Mouse (Mus musculus) heart, embryonic 15.5 days (tissue): Measurements from ENCODE around the gene Gemin4. TPM values are rescaled to one million over a fixed set of nuclear protein-coding genes. Genes with fewer than 3 reads are reported as not detected.

ENCODE experiments used
- ATAC-seq: fragments of 200-750 bp; cut with Nextera tagmentation; replicated peaks from 2 replicates; pipeline ENCODE4 v1.8.0; 2017; ENCODE audit warnings: low read depth, moderate TSS enrichment; ENCODE audit not compliant: insufficient number of reproducible peaks, insufficient read depth, low FRiP score
- H3K27ac ChIP-seq: fragments of 300-500 bp; sonication (generic); 2 replicates; pipeline ENCODE4 v1.5.1; 2015; ENCODE audit warnings: mild to moderate bottlenecking, inconsistent platforms
- H3K27me3 ChIP-seq: fragments of 300-500 bp; sonication (generic); 2 replicates; pipeline ENCODE4 v1.6.1; 2015; ENCODE audit warnings: inconsistent platforms
- H3K36me3 ChIP-seq: fragments of 300-500 bp; sonication (generic); 2 replicates; pipeline ENCODE4 v1.6.1; 2015; ENCODE audit warnings: mild to moderate bottlenecking, inconsistent platforms
- H3K4me1 ChIP-seq: fragments of 300-500 bp; sonication (generic); replicated peaks from 2 replicates; pipeline ENCODE4 v1.6.1; 2015; ENCODE audit warnings: inconsistent platforms
- H3K4me2 ChIP-seq: fragments of 300-500 bp; sonication (generic); 2 replicates; pipeline ENCODE4 v1.6.1; 2015; ENCODE audit warnings: inconsistent platforms, mild to moderate bottlenecking, moderate library complexity
- H3K4me3 ChIP-seq: fragments of 300-500 bp; sonication (generic); 2 replicates; pipeline ENCODE4 v1.5.1; 2015; ENCODE audit warnings: mild to moderate bottlenecking, inconsistent platforms
- H3K9ac ChIP-seq: fragments of 300-500 bp; sonication (generic); 2 replicates; pipeline ENCODE4 v1.6.1; 2015; ENCODE audit warnings: mild to moderate bottlenecking, inconsistent platforms
- H3K9me3 ChIP-seq: fragments of 300-500 bp; sonication (generic); replicated peaks from 2 replicates; pipeline ENCODE4 v1.6.1; 2016; ENCODE audit warnings: inconsistent platforms
- WGBS: fragments of 180-500 bp; shearing (Covaris S2); methylation state at CpG from one replicate; pipeline ENCODE4 v1.1.7; 2015; ENCODE audit warnings: mixed read lengths; 5-methylcytosine and 5-hydroxymethylcytosine counted together
- polyA plus RNA-seq: library from polyadenylated mRNA; unstranded; fragments of >200 nt; fragmentation: Nextera tagmentation; extraction: Ambion mirVana; gene quantifications from 2 replicates; pipeline ENCODE4 v1.2.1, GENCODE M21; 2015

The Gemin4 gene
- polyA plus RNA-seq, 1 experiment from 2014 or later = 15.1 TPM

DNA sequence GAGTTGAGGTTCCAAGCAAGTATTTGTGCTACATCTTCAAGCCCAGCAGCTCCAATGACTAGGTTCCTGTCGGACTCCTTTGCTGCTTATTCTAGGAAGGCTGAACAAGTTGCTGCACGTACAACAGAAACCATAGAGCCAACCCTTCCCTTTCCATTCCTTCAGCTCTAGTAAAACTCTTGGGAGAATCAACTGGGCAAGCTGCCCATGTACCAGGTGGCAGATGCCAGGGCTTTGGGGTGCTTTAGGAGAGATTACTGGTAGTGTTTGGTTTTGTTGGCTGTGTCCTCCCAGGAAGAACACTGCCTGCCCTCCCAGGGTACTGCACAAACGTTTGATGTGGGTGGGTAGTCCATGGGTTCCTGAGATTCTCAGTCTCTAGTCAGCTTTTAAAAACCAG, 34.6 kb upstream of the Gemin4 start:
- Histone ChIP-seq H3K4me2 (no peak overlapping the region), H3K27me3 (no peaks in the 10 kb centered on the region), H3K27ac (no peak overlapping the region), H3K4me1 (0 out of 2 replicates have a peak, but pooled peaks cover 3% of the 10 kb centered on the region), H3K4me3 (no peak overlapping the region), H3K36me3 (peaks cover 35% of the 10 kb centered on the region; the same call in 1 of the 2 replicates), H3K9me3 (no peaks in the 10 kb centered on the region), H3K9ac (no peak overlapping the region)
- no peak for ATAC-seq
- 56% methylated on average over 3 of the region's 3 CpGs for WGBS

DNA sequence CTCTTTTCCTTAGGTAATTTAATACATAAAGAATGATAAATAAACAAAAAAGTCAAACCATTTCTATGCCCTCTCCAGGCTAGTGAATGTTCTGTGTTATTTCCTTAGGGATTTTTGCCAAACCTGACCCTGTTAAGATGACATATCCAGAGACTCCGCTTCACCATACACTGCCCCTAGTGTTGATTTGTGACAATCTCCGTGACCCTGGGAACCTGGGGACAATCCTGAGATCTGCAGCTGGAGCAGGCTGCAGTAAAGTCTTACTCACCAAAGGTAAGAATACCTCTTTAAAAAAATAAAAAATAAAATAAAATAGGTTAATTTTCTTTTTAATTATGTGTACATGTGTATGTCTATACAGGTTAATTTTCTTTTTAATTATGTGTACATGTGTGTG, 29.8 kb upstream of the Gemin4 start:
- ATAC-seq = no peak
- Histone ChIP-seq H3K9me3 (no peaks in the 10 kb centered on the region), H3K4me3 (no peak overlapping the region), H3K4me1 (peaks cover 15% of the 10 kb centered on the region), H3K4me2 (no peak overlapping the region), H3K9ac (no peak overlapping the region), H3K27me3 (no peaks in the 10 kb centered on the region), H3K36me3 (peaks cover 35% of the 10 kb centered on the region; the same call in 1 of the 2 replicates), H3K27ac (no peak overlapping the region)
- WGBS = 49% methylated on average over 2 of the region's 2 CpGs

DNA sequence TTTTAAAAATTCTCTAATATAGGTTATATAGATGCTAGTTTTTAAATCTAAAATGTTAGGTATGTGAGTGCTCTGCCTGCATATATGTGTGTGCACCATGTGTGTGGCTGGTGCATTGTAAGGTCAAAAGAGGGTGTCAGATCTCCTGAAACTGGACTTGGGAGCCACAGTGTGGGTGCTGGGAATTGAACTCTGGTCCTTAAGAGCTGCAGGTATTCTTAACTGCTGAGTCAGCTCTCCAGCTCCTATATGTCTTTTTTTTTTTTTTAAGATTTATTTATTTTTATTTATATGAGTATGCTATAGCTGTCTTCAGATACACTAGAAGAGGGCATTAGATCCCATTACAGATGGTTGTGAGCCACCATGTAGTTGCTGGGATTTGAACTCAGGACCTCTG, 29.0 kb upstream of the Gemin4 start:
- H3K4me3 ChIP-seq = no peak overlapping the region
- H3K4me1 ChIP-seq = peaks cover 15% of the 10 kb centered on the region
- H3K9me3 ChIP-seq = no peaks in the 10 kb centered on the region
- ATAC-seq = no peak
- H3K27ac ChIP-seq = no peak overlapping the region
- H3K4me2 ChIP-seq = no peak overlapping the region
- peaks cover 34% of the 10 kb centered on the region; the same call in 1 of the 2 replicates for H3K36me3 ChIP-seq
- H3K27me3 ChIP-seq = no peaks in the 10 kb centered on the region
- no peak overlapping the region for H3K9ac ChIP-seq

DNA sequence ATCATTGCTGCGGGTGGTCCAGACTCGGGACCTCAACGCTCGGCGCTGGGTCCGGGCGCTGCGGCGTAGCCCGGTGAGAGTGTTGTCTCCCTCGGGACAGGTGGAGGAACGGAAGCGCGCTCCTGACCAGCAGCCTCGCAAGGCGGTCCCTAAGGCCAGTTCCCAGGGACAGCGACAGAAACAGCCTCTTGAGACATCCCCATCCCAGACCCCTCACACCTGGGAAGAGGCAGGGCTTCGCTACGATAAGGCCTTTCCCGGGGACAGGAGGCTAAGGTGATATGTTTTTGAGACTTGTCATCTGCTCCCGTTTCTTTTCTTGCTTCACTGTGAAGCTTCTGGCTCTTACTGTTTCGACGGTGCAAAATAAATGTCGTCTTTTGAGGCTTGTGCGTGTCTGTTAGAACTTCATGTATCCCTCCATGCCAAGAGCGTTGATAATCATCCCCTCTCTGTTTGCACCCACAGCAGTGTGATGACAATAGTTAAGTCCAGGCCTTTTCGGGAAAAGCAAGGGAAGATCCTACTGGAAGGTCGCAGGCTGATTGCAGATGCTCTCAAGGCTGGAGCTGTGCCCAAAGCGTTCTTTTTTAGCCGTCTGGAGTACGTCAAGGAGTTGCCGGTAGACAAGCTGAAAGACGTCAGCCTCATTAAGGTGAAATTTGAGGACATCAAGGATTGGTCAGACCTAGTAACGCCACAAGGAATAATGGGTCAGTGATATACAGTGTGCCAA, 26.5 kb upstream of the Gemin4 start:
- no peak for ATAC-seq
- H3K27ac ChIP-seq = peak overlapping the region; percentile 81

DNA sequence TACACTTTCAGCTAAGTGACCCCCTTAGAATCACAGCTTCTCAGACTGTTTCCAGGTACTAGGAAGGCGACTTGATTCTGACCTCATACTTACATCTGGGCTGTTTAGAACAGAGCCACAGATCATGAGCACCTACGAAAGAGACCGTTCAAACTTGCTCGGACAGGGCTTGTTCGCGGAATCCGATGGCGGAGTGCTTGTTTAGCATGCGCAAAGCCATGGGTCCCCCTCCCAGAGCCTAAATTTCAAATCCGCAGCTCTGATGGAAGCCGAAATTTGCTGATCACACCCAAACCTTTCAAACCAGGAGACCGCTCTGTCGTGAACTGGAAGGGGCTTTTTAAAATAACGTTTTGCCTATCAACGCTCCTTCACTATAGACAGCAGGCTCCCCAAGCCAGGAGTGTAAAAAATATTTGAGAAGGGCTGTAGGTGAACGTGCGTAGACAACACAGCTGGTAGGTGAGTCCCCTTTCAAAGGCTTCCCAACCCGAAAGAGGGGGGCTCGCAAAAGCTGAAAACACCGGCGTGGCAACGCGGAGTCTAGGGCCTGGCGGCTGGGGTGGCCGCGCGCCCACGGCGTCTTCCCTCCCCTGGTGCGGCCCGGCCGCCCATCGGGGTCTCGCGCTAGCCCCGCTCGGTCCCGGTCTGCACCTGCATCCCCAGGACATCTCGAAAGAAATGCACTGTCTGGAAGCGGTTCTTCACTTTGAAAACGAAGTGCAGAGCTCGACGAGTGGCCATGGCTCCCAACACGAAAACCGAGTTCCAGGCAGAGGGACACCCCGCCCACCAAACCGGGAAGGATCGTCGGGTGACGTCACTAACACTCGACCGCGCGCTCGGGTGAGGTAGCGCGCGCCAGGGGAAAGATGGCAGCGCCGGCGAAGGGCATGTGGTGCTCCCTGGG, 25.7 kb upstream of the Gemin4 start, which contains the start of the genes Mrm3 and Glod4:
Gene Mrm3, plus strand, starts transcription at position 815 of the 910 bp plus-strand sequence.
Gene Glod4, minus strand, starts transcription at position 825 of the 910 bp plus-strand sequence.
- Histone ChIP-seq H3K36me3 (peaks cover 22% of the 10 kb centered on the region), H3K9me3 (no peaks in the 10 kb centered on the region), H3K4me2 (peak within 1 kb of the TSS; percentile 64), H3K4me3 (peak within 1 kb of the TSS; percentile 89), H3K9ac (peak within 1 kb of the TSS; percentile 89), H3K27ac (peak within 1 kb of the TSS; percentile 81), H3K4me1 (peaks cover 15% of the 10 kb centered on the region), H3K27me3 (no peaks in the 10 kb centered on the region)
- ATAC-seq = peak; percentile 93
- WGBS = 0% methylated on average over 61 of the region's 61 CpGs

More for the DNA sequence above, 26.5 kb upstream of the Gemin4 start:
- H3K4me3 ChIP-seq = peak overlapping the region; percentile 89
- peak overlapping the region; percentile 64 for H3K4me2 ChIP-seq
- H3K36me3 ChIP-seq = peaks cover 29% of the 10 kb centered on the region
- 2% methylated on average over 34 of the region's 34 CpGs for WGBS
- peak overlapping the region; percentile 89 for H3K9ac ChIP-seq
- H3K9me3 ChIP-seq = no peaks in the 10 kb centered on the region
- H3K4me1 ChIP-seq = peaks cover 15% of the 10 kb centered on the region
- H3K27me3 ChIP-seq = no peaks in the 10 kb centered on the region

DNA sequence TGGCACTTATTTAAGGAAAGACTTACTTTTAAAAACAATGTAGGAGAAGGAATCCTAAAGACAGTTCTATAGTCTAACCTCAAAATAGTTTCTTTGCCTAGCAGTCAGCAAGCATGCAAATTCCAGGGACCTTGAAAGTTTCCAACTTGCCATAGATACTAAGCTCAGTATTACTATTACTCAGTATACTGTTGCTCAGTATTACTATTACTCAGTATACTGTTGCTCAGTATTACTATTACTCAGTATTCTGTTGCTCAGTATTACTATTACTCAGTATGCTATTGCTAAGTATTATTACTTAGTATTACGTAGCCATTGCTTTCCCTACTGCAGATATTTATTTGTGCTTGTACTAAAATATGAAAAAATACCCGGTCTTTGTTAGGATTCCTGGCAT, 22.3 kb upstream of the Gemin4 start:
- ATAC-seq = no peak
- H3K4me1 ChIP-seq = peaks cover 12% of the 10 kb centered on the region
- no peaks in the 10 kb centered on the region for H3K9me3 ChIP-seq
- no peak overlapping the region for H3K4me3 ChIP-seq
- 92% methylated on average over 2 of the region's 2 CpGs for WGBS
- H3K9ac ChIP-seq = no peak overlapping the region
- no peaks in the 10 kb centered on the region for H3K27me3 ChIP-seq
- no peak overlapping the region for H3K27ac ChIP-seq
- H3K36me3 ChIP-seq = peaks cover 34% of the 10 kb centered on the region
- H3K4me2 ChIP-seq = no peak overlapping the region

DNA sequence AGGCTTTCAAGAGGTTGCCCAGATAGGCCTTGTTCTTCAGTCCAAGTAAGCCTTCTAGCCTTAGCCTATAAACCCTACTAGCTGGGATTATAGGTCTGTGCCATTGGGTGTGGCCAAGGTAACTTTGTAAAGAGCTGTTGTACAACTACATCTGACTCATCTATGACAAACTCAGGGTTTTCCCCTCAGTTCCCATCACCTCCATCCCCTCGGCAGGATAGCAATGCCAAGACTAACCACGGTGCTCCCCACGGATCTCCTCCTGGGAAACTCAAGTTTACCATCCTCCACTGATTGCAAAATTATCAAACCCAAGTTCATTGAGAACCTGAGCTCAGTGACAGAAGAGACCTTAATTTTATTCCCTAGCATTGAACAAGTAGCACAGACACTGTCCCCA, 18.7 kb upstream of the Gemin4 start:
- Histone ChIP-seq H3K4me2 (no peak overlapping the region), H3K27ac (no peak overlapping the region), H3K27me3 (no peaks in the 10 kb centered on the region), H3K36me3 (peaks cover 62% of the 10 kb centered on the region), H3K9ac (no peak overlapping the region), H3K4me3 (no peak overlapping the region), H3K4me1 (no peaks in the 10 kb centered on the region), H3K9me3 (no peaks in the 10 kb centered on the region)
- 90% methylated on average over 3 of the region's 3 CpGs for WGBS
- no peak for ATAC-seq

DNA sequence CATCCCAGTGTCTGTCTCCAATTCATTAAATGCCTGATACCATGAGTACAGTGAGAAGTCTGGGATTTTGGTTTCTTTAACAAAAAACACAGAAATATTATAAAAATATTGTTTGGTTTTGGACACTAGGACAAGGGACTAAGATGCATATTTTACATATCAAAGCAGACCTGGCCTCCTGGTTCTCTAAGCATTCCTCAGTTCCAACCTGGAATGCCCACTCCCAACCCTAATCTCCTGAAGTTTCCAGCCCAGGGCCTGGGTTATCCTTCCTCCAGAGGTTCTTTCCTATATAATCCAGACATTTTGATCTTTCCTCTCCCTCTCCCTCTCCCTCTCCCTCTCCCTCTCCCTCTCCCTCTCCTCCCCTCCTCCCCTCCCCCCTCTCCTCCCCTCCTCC, 7.6 kb upstream of the Gemin4 start:
- Histone ChIP-seq H3K9me3 (no peaks in the 10 kb centered on the region), H3K36me3 (peaks cover 36% of the 10 kb centered on the region), H3K4me1 (no peaks in the 10 kb centered on the region), H3K27me3 (no peaks in the 10 kb centered on the region), H3K4me3 (no peak overlapping the region), H3K4me2 (no peak overlapping the region), H3K27ac (no peak overlapping the region), H3K9ac (no peak overlapping the region)
- ATAC-seq = no peak

DNA sequence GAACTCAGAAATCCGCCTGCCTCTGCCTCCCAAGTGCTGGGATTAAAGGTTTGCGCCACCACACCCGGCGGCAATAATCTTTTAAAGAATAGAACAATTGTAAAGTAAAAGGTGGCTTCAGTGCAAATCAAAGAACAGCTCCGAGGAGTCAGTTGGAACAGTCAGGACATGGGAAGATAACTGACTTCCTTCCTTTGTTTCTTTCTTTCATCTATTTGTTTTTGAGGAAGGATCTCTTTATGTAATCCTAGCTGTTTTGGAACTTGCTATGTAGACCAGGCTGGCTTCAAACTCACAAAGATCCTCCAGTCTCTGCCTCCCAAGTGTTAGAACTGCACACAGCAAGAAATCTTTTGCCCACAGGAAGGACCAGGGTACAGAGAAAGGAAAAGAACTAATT, 7.2 kb upstream of the Gemin4 start:
- Histone ChIP-seq H3K36me3 (peaks cover 39% of the 10 kb centered on the region), H3K9ac (no peak overlapping the region), H3K4me3 (no peak overlapping the region), H3K27me3 (no peaks in the 10 kb centered on the region), H3K27ac (no peak overlapping the region), H3K4me1 (no peaks in the 10 kb centered on the region), H3K4me2 (no peak overlapping the region), H3K9me3 (no peaks in the 10 kb centered on the region)
- 80% methylated on average over 5 of the region's 5 CpGs for WGBS
- ATAC-seq = no peak

DNA sequence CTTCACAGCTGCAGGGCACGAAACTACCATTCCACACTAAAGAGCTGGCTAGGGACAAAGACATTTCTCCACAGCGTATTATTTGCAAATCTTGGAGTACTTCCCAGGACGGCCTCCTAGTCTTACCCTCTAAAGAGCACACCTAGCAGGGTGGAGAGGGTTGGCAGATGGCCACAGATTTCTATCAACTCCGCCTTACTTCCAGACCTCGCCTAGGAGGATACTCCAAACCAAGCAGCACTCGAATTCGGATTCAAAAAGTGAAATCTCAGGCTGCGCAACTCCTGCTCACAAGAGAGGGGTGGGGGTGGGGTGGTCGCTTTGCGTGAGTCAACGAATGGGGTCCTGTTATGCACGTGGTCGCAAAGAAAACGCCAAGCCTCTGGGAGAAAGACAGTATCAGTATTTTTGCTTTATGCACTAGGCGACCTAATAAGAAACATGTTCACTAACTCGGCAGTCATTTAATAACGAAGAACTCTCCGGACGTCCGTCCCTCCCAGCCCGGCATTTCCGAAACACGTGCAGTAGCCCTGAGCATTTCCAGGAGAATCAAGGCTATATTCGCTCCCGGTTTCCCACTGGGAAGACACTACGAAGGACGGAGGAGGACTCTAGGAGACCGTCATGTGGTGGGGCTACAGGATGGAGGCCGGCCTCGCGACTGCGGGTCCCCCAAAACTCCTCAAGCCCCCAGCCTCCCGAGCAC, 629 bp downstream of the Gemin4 start:
- ATAC-seq = peak; percentile 21
- peak overlapping the region; percentile 79 for H3K4me2 ChIP-seq

DNA sequence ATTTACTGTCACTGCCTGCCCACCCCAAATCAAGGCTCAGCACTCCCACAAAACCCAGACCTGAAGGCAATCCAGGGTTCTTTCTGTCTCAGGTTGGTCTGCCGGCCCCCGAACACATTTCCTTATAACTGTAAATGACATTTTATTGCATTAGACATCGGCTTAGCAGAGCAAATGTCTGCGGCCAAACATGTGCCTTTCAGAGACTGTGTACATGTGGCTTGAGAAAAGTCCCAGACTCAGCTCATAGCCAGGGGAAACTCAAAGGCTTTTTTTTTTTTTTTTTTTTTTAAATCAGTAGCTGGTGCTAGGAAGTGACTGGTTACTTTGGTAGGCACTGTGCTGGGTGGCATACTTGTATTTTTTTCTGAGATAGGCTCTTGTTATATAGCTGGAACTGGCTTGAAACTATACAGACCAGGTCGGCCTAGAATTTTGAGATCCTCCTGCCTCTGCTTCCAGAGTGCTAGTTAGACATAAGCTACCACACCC, 1.4 kb downstream of the Gemin4 start:
- Histone ChIP-seq H3K4me3 (peak overlapping the region; percentile 77), H3K4me1 (peaks cover 8% of the 10 kb centered on the region), H3K27me3 (no peaks in the 10 kb centered on the region), H3K4me2 (peak overlapping the region; percentile 79), H3K9ac (no peak overlapping the region), H3K36me3 (peaks cover 32% of the 10 kb centered on the region), H3K27ac (peak overlapping the region; percentile 88; the same call in 1 of the 2 replicates), H3K9me3 (no peaks in the 10 kb centered on the region)
- 89% methylated on average over 5 of the region's 5 CpGs for WGBS
- ATAC-seq = no peak

More for the DNA sequence above, 629 bp downstream of the Gemin4 start:
- Histone ChIP-seq H3K36me3 (peaks cover 38% of the 10 kb centered on the region), H3K9ac (peak overlapping the region; percentile 87), H3K27me3 (no peaks in the 10 kb centered on the region), H3K4me3 (peak overlapping the region; percentile 77), H3K9me3 (no peaks in the 10 kb centered on the region), H3K4me1 (peaks cover 8% of the 10 kb centered on the region), H3K27ac (peak overlapping the region; percentile 88)
- WGBS = 2% methylated on average over 33 of the region's 33 CpGs
